Mouse (Mus musculus): ENCODE data around the gene Sdhc.
"Not testable (repeated sequence)": the region's sequence is repeated elsewhere in the genome, so short reads cannot be mapped to it uniquely, and the experiment has no call there.

The Sdhc gene

GRCm38 (mm10) chr1:171111781-171112575, 38.4 kb downstream of the Sdhc start:
- DNase-seq = no peak

GRCm38 (mm10) chr1:171111020-171111780, 39.2 kb downstream of the Sdhc start:
- peak; percentile 94 for DNase-seq

DNA sequence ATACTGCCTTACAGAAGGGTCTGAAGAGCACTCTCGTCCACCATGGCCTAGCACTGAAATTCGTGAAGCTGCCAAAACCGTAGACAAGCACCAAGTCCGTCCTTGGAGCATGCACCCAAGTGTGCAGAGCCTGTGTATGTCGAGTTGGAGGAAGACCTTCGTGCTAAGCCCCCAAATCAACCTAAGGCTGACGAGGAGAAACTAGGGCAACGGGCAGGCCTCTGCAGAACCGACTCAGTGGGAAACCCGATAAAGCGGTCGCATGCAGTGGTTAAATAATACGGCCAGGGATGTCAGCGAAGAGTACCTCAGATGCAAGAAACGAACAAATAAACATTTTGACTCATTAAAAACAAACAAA, 39.8 kb downstream of the Sdhc start:
- DNase-seq = no peak

GRCm38 (mm10) chr1:171109620-171110019, 40.8 kb downstream of the Sdhc start:
- no peak for DNase-seq

GRCm38 (mm10) chr1:171105226-171105625, 45.2 kb downstream of the Sdhc start:
- no peak for DNase-seq

DNA sequence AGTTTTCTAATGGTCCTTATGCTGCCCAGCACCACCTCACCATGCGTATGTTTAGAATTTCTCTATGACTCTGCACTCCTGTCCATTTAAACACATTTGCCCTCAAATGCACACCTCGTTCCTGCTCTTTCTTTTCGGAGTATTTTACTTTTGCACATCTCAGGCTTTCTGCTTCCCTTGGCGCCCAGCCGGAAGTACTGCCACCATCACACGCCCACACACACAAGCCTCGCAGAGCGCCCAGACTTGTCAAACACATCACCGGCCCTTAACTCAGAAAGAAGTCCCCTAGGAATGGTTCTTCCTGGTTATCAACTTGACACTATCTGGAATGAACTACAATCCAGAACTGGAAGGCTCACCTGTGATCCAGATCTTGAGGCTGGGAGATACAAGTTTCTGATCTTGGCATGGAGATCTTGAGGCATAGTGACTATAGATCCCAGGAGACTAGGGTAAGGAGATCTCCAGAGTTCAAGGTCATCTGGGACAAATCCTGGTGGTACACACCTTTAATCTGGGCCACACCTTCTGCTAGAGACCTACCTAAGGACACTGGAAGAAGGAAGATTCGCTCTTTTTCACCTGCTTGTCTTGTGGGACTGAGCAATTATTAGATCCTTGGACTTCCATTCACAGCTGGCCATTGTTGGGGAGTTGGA, 47.1 kb downstream of the Sdhc start:
- no peak for DNase-seq

- peak; percentile 83 for DNase-seq
Measured at GRCm38 (mm10) chr1:171102547-171103177, 47.7 kb downstream of the Sdhc start.

- DNase-seq = peak; percentile 86
Measured at GRCm38 (mm10) chr1:171101733-171102546, 48.5 kb downstream of the Sdhc start.

DNA sequence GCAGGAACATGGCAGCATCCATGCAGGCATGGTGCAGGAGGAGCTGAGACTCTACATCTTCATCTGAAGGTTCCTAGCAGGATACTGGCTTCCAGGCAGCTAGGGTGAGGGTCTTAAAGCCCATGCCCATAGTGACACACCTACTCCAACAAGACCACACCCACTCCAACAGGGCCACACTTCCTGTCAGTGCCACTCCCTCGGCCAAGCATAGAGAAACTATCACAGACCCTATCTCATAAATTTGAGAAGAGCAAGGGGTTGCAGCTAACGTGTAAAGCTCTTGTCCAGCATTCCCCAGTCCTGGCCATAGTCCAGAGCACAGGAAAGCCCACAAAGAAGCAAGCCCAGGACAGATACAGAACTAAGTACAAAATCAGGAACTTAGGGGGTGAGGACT, 49.4 kb downstream of the Sdhc start:
- no peak for DNase-seq

- DNase-seq = no peak
Measured at GRCm38 (mm10) chr1:171097612-171098011, 52.8 kb downstream of the Sdhc start.

DNA sequence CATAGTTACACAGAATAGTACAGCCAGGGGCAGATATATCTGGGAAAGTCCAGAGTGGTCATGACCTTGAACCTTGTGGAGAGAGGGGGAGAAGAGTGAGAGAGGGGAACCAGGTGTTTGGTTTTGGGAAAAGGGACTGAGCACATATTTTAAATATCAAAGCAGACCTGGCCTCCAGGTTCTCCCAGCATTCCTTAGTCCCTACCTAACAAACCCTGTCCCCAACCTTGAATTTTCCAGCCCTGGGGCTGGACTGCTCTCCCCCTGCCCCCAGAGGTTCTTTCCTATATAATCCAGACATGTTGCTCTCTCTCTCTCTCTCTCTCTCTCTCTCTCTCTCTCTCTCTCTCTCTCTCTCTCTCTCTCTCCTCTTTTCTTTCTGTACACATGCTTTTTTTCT, 53.3 kb downstream of the Sdhc start:
- no peak for DNase-seq

- DNase-seq = no peak
Measured at GRCm38 (mm10) chr1:171096110-171096964, 54.1 kb downstream of the Sdhc start.

- no peak for DNase-seq
Measured at GRCm38 (mm10) chr1:171094424-171094823, 56.0 kb downstream of the Sdhc start.

GRCm38 (mm10) chr1:171090761-171091160, 59.6 kb downstream of the Sdhc start:
- DNase-seq = no peak

DNA sequence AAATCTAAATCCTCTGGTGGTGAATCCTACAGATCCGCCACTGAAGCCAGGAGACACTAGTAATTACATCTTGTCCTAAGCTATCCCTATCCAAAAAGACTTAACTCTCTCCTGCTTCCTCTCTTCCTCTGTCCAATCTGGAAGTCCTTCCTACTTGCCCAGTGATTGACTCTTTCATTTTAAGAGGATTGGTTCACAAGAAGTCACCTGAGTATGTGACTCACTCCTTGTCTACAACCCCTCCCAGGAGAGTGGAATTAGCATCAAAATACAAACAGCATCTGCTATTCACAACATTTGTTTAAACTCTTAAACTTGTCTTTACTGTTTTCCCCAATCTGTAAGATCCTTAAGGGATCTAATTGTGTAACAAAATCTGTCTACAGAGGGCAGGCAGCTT, 60.5 kb downstream of the Sdhc start:
- no peak for DNase-seq

- DNase-seq = not testable (repeated sequence)
Measured at GRCm38 (mm10) chr1:171088237-171088869, 62.0 kb downstream of the Sdhc start.

DNA sequence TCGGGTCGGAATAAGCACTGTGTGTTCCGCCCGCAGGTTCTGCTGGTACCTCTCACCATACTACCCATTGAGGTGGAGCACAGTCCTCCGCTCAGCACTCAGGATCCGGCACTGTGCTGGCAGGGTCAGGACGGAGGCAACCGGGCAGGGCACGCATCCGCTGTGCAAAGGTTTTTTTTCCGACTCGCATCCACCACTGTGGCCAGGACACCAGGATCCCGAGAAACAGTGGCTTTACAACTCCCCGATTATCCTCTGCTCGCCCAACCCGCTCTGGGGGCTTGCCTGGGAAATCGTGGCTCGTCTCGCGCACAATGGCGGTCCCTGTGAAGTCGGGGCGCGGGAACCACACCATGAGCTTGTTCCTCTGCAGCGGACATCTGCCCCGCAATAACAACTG, 64.7 kb downstream of the Sdhc start:
- no peak for DNase-seq

GRCm38 (mm10) chr1:171081512-171082231, 68.7 kb downstream of the Sdhc start:
- not testable (repeated sequence) for DNase-seq

GRCm38 (mm10) chr1:171079825-171080224, 70.6 kb downstream of the Sdhc start:
- not testable (repeated sequence) for DNase-seq

GRCm38 (mm10) chr1:171079345-171079744, 71.1 kb downstream of the Sdhc start:
- DNase-seq = not testable (repeated sequence)

All from right cerebral cortex, postnatal 25 days (tissue).